Mouse (Mus musculus) forebrain, embryonic 16.5 days (tissue): Measurements from ENCODE around the gene Srek1. TPM values are rescaled to one million over a fixed set of nuclear protein-coding genes. Genes with fewer than 3 reads are reported as not detected.

Source experiments
- ATAC-seq: fragments of 200-750 bp; cut with Nextera tagmentation; 2 replicates; pipeline ENCODE4 v1.8.0; 2017; ENCODE audit warnings: mild to moderate bottlenecking, moderate library complexity
- H3K27ac ChIP-seq: fragments of 300-500 bp; sonication (generic); 2 replicates; pipeline ENCODE4 v1.5.1; 2014; ENCODE audit warnings: low read length, control low read depth
- H3K27me3 ChIP-seq: fragments of 300-500 bp; sonication (generic); replicated peaks from 2 replicates; pipeline ENCODE4 v1.6.1; 2014; ENCODE audit warnings: low read length; ENCODE audit not compliant: control insufficient read depth, insufficient read depth
- H3K36me3 ChIP-seq: fragments of 300-500 bp; sonication (generic); 2 replicates; pipeline ENCODE4 v1.6.1; 2014; ENCODE audit not compliant: control insufficient read depth, insufficient read depth
- H3K4me1 ChIP-seq: fragments of 300-500 bp; sonication (generic); replicated peaks from 2 replicates; pipeline ENCODE4 v1.6.1; 2014; ENCODE audit warnings: low read length; ENCODE audit not compliant: control insufficient read depth, insufficient read depth
- H3K4me2 ChIP-seq: fragments of 300-500 bp; sonication (generic); 2 replicates; pipeline ENCODE4 v1.6.1; 2014; ENCODE audit warnings: mild to moderate bottlenecking, low read length, control low read depth
- H3K4me3 ChIP-seq: fragments of 300-500 bp; sonication (generic); replicated peaks from 2 replicates; pipeline ENCODE4 v1.5.1; 2014; ENCODE audit warnings: mild to moderate bottlenecking, low read length, control low read depth
- H3K9ac ChIP-seq: fragments of 300-500 bp; sonication (generic); replicated peaks from 2 replicates; pipeline ENCODE4 v1.6.1; 2014; ENCODE audit warnings: low read depth, low read length, control low read depth
- H3K9me3 ChIP-seq: fragments of 300-500 bp; sonication (generic); 2 replicates; pipeline ENCODE4 v1.6.1; 2016; ENCODE audit warnings: low read length; ENCODE audit not compliant: control insufficient read depth
- WGBS: fragments of 180-500 bp; shearing (Covaris S2); extraction: QIAGEN DNeasy Blood & Tissue Kit; methylation state at CpG from one replicate; pipeline ENCODE4 v1.1.7; 2014; 5-methylcytosine and 5-hydroxymethylcytosine counted together
- polyA plus RNA-seq: library from polyadenylated mRNA; unstranded; fragments of >200 nt; fragmentation: Nextera tagmentation; extraction: Ambion mirVana; gene quantifications from 2 replicates; pipeline ENCODE4 v1.2.1, GENCODE M21; 2015

Gene Srek1
- polyA plus RNA-seq, 1 experiment from 2014 or later: 77.5 TPM

GRCm38 (mm10) chr13:103702266-103702665 lies 72.1 kb downstream of the Srek1 start:
- no peaks in the 10 kb centered on the region for H3K9me3 ChIP-seq
- H3K27ac ChIP-seq: no peak overlapping the region
- H3K9ac ChIP-seq: no peak overlapping the region
- ATAC-seq: no peak
- H3K4me2 ChIP-seq: no peak overlapping the region
- H3K4me1 ChIP-seq: 0 out of 2 replicates have a peak, but pooled peaks cover 3% of the 10 kb centered on the region
- no peaks in the 10 kb centered on the region for H3K27me3 ChIP-seq
- H3K4me3 ChIP-seq: no peak overlapping the region
- H3K36me3 ChIP-seq: no peaks in the 10 kb centered on the region
- 92% methylated on average over 3 of the region's 3 CpGs for WGBS

- Histone ChIP-seq H3K27me3 (no peaks in the 10 kb centered on the region), H3K9ac (no peak overlapping the region), H3K27ac (no peak overlapping the region), H3K4me1 (0 out of 2 replicates have a peak, but pooled peaks cover 3% of the 10 kb centered on the region), H3K4me3 (no peak overlapping the region), H3K36me3 (no peaks in the 10 kb centered on the region), H3K4me2 (no peak overlapping the region), H3K9me3 (no peaks in the 10 kb centered on the region)
- ATAC-seq: no peak
- WGBS: 82% methylated on average over 2 of the region's 2 CpGs
Observed at GRCm38 (mm10) chr13:103700752-103701151, 73.7 kb downstream of the Srek1 start.

GRCm38 (mm10) chr13:103697993-103698392 lies 76.4 kb downstream of the Srek1 start:
- Histone ChIP-seq H3K4me2 (no peak overlapping the region), H3K4me1 (no peaks in the 10 kb centered on the region), H3K4me3 (no peak overlapping the region), H3K27ac (no peak overlapping the region), H3K9me3 (no peaks in the 10 kb centered on the region), H3K9ac (no peak overlapping the region), H3K27me3 (no peaks in the 10 kb centered on the region), H3K36me3 (no peaks in the 10 kb centered on the region)
- no peak for ATAC-seq
- WGBS: 86% methylated on average over 9 of the region's 9 CpGs

GRCm38 (mm10) chr13:103696164-103696563 lies 78.2 kb downstream of the Srek1 start:
- H3K4me2 ChIP-seq: no peak overlapping the region
- 49% methylated on average over 9 of the region's 9 CpGs for WGBS
- ATAC-seq: no peak
- no peak overlapping the region for H3K9ac ChIP-seq
- no peaks in the 10 kb centered on the region for H3K9me3 ChIP-seq
- no peak overlapping the region for H3K27ac ChIP-seq
- no peaks in the 10 kb centered on the region for H3K27me3 ChIP-seq
- H3K4me3 ChIP-seq: no peak overlapping the region
- no peaks in the 10 kb centered on the region for H3K36me3 ChIP-seq
- H3K4me1 ChIP-seq: no peaks in the 10 kb centered on the region

- no peak for ATAC-seq
Observed at GRCm38 (mm10) chr13:103695456-103695855, 79.0 kb downstream of the Srek1 start.

More at GRCm38 (mm10) chr13:103695456-103695855, 79.0 kb downstream of the Srek1 start:
- WGBS: 84% methylated on average over 6 of the region's 6 CpGs
- no peak overlapping the region for H3K27ac ChIP-seq
- H3K4me2 ChIP-seq: no peak overlapping the region
- H3K9ac ChIP-seq: no peak overlapping the region
- no peaks in the 10 kb centered on the region for H3K4me1 ChIP-seq
- no peaks in the 10 kb centered on the region for H3K9me3 ChIP-seq
- H3K36me3 ChIP-seq: no peaks in the 10 kb centered on the region
- no peaks in the 10 kb centered on the region for H3K27me3 ChIP-seq
- no peak overlapping the region for H3K4me3 ChIP-seq

Other genes starting within 250 kb of the Srek1 start
- gene Erbin, start 145.9 kb upstream of the Srek1 start, polyA plus RNA-seq: 8.8 and 10.2 TPM in 2 replicates